Mouse (Mus musculus) cerebellum, adult 2 months (tissue): ENCODE data around the gene Ppid. TPM values are rescaled to one million over a fixed set of nuclear protein-coding genes. Genes with fewer than 3 reads are reported as not detected.

Experiments
- DNase-seq, 2 experiments: peaks; one replicate each; pipeline ENCODE4 v3.0.0; 2021
- H3K27ac ChIP-seq: fragments of 200-500 bp; 2 replicates; pipeline ENCODE4 v1.5.1; 2012; ENCODE audit warnings: low read length, control low read depth, inconsistent platforms; ENCODE audit not compliant: insufficient read depth
- H3K27me3 ChIP-seq: fragments of 200-500 bp; 2 replicates; pipeline ENCODE4 v1.6.1; 2012; ENCODE audit warnings: inconsistent platforms, mild to moderate bottlenecking, low read length, moderate library complexity; ENCODE audit not compliant: control insufficient read depth, insufficient read depth
- H3K4me1 ChIP-seq: fragments of 200-500 bp; 2 replicates; pipeline ENCODE4 v1.6.1; 2011; ENCODE audit warnings: low read length; ENCODE audit not compliant: control insufficient read depth, insufficient read depth
- H3K4me3 ChIP-seq: fragments of 200-500 bp; replicated peaks from 2 replicates; pipeline ENCODE3; 2011; ENCODE audit warnings: mild to moderate bottlenecking, low read depth, low read length, control low read depth; ENCODE audit not compliant: insufficient read depth
- CTCF ChIP-seq: fragments of 200-500 bp; IDR thresholded peaks from 2 replicates; pipeline ENCODE4 v1.5.1; 2011; ENCODE audit warnings: low read depth, mild to moderate bottlenecking, control low read depth, low read length, moderate library complexity, borderline replicate concordance; ENCODE audit not compliant: insufficient read depth
- POLR2A ChIP-seq: fragments of 200-500 bp; IDR thresholded peaks from 2 replicates; pipeline ENCODE4 v1.6.1; 2011; ENCODE audit warnings: low read length, control low read depth, borderline replicate concordance; ENCODE audit not compliant: insufficient read depth
- WGBS: fragments of 180-500 bp; shearing (Covaris S2); methylation state at CpG from one replicate; pipeline ENCODE4 v1.1.7; 2018; 5-methylcytosine and 5-hydroxymethylcytosine counted together
- polyA plus RNA-seq: library from polyadenylated mRNA; depleted of rRNA; stranded (reverse); fragments of >200 nt; gene quantifications from 2 replicates; pipeline ENCODE4 v1.2.3, GENCODE M21; 2012

Ppid gene
- polyA plus RNA-seq, 1 experiment, result 71.7 TPM

DNA sequence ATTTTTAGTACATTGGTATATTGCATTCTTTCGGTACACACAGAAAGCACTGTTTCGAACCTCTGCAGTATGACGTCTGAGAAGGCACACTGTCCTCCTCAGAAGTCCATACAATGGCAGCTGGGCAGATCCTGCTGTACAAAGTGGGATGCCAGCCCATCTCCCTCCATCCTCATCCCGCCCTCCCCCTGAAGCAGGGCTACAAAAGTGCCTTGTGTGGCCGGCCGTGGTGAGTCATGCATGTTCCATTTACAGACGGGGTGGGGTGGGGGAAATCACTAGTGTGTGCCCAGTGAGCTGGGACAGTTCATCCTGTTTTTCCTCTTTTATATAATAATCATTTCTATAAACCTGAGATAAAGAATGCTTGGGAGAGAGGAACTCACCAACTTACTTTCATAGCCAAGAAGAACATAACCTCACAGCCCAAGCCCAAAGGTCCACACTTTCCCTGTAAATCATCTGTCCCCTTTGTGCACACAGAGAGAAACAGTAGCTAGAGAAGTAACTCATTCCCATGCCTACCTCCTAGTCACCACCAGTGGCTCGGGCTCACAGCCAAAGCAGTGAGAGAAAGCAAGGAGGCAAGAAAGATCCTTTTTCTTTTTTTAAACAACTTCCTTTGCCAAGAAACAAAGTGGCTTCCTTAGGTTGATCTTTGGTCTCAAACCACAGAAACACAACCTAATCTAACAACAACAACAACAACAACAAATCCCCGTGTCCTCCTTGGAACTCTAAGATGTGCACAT, 31.9 kb upstream of the Ppid start:
- peak overlapping the region; percentile 62; the same call in 1 of the 2 replicates for H3K27ac ChIP-seq
- H3K4me3 ChIP-seq, result no peak overlapping the region
- WGBS, result 37% methylated on average over 9 of the region's 9 CpGs
- peaks cover 15% of the 10 kb centered on the region for H3K4me1 ChIP-seq
- TF ChIP-seq POLR2A, result no peak
- TF ChIP-seq CTCF, result no peak
- H3K27me3 ChIP-seq, result no peaks in the 10 kb centered on the region
- DNase-seq, result peak in 1 of 2 experiments; percentile 45

DNA sequence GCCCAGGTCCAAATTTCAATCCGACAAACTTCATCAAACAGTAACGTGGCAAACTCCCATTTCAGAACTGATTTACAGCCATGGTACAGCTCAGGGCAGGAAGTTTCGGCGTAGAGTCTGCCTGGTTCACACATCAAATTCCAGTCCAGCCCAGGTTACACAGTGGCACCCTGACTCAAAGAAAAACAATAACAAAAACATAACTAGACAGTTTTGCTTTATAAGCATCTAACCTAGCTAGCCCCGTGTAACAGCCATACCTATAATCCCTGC, 31.4 kb upstream of the Ppid start:
- no peaks in the 10 kb centered on the region for H3K27me3 ChIP-seq
- no peak overlapping the region for H3K4me3 ChIP-seq
- DNase-seq, result no peak
- TF ChIP-seq POLR2A (no peak), CTCF (no peak)
- 69% methylated on average over 5 of the region's 5 CpGs for WGBS
- 0 out of 2 replicates have a peak overlapping the region, but pooled peaks have one; percentile 40 for H3K27ac ChIP-seq
- H3K4me1 ChIP-seq, result peaks cover 16% of the 10 kb centered on the region

DNA sequence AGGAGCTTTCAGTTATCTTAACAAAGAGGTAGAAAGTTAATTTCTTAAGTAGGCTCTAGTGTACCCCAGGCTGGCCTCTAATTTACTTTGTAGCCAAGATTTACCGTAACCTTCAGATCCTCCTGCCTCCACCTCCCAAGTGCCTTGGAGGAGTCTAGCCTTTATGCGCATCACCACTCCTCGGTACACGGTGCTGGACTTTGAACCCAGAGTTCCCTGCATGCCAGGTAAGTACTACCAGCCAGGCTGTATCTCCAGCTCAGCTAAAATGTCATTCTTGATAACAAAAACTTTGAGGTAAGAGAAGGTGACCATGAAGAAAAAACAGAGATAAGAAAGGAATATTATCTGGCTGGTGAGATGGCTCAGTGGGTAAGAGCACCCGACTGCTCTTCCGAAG, 30.6 kb upstream of the Ppid start:
- TF ChIP-seq CTCF, result no peak
- no peak for TF ChIP-seq POLR2A
- no peak overlapping the region for H3K27ac ChIP-seq
- H3K4me1 ChIP-seq, result peaks cover 24% of the 10 kb centered on the region
- no peak overlapping the region for H3K4me3 ChIP-seq
- 95% methylated on average over 6 of the region's 6 CpGs for WGBS
- DNase-seq, result no peak
- H3K27me3 ChIP-seq, result no peaks in the 10 kb centered on the region

DNA sequence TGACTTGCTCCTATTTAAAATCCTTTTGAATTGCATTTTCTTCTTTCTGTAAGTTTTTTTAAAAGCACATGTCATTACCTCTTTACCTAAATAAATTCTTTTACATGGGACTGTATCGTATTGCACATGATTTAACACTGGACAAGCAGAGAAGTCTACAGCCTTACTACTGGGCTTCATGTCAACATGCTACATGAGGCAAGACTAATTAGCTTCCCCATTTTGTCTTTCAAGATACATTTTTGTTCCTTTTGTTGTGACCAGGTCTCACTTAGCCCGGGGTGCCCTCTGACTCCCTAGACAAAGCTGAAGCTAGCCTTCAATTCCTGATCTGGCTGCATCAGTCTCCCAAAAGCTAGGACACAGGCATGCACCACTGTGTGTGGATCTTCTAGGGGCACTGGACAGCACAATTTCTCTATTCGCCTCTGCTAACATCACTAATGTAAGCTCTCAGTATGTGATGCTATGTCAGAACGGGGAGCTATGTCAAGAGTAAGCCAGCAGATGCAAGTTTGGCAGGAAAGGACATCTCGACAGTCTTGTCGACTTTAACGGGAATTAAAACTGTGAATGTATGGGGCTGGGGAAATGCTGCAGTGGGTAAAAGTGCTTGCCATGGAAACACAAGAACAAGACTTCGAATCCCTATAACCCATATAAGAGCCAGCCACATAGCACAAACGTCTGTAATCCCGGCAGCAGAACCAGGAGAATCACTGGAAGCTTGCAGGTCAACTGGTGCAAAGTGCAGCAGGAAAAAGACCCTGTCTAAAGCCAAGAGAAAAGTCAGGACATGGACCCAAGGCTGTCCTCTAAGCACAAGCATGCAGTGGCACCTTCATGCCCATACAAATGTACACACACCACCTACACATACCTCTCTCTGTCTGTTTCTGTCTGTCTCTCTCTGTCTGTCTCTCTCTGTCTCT, 29.1 kb upstream of the Ppid start:
- DNase-seq, result no peak
- Histone ChIP-seq H3K4me3 (no peak overlapping the region), H3K4me1 (peaks cover 27% of the 10 kb centered on the region), H3K27ac (peak overlapping the region; percentile 27; the same call in 1 of the 2 replicates), H3K27me3 (no peaks in the 10 kb centered on the region)
- 46% methylated on average over 10 of the region's 10 CpGs for WGBS
- no peak for TF ChIP-seq POLR2A
- no peak for TF ChIP-seq CTCF

DNA sequence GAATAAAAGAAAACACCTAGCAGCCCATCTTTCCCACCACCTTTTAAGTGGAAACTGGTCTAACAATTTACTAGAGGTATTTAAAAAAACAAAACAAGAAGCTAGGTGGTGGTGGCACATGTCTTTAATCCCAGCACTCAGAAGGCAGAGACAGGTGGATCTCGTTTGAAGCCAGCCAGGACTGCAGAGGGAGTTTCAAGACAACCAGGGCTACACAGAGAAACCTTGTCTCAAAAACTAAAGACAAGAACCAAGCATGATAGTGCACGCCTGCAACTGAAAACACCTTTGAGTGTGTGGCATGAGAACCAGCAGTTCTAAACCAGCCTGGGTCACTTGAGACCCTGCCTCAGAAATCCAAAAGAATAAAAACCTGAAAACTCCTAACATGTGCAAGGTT, 27.6 kb upstream of the Ppid start:
- peaks cover 27% of the 10 kb centered on the region for H3K4me1 ChIP-seq
- TF ChIP-seq POLR2A, result no peak
- TF ChIP-seq CTCF, result no peak
- no peak for DNase-seq
- no peak overlapping the region for H3K4me3 ChIP-seq
- H3K27me3 ChIP-seq, result no peaks in the 10 kb centered on the region
- no peak overlapping the region for H3K27ac ChIP-seq
- WGBS, result 68% methylated on average over 2 of the region's 2 CpGs

DNA sequence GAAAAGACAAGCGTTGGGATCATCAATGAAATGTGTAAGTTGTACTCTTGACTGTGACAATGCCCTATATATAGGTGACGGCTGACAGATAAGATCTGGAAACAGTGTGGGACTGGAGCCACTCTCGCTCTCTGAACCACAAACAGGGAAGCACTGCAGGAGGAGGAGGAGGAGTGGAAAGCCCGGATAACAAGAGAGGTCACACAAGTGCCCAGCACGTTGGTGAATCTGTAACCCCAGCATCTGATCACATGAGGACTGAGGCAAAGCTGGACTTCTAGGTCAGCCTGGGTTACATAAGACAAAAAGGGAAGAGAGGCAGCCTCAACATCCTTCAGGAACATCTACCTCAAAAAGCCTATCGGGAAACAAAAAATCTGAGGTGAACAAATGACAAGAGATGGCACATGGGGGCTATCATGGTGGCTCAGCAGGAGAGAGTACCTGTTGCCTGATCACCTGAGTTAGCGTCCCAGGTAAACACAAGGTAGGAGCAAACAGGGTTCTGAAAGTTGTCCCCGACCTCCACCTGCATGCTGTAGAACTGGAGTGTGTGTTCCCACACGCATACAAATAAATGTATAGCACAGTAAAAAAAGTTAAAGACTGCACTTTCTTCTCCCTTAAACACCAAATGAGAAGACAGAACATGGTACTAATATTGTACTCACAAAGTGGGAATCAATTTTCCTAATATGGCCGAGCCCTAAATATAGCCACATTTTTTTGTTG, 26.1 kb upstream of the Ppid start:
- H3K27me3 ChIP-seq, result no peaks in the 10 kb centered on the region
- no peak overlapping the region for H3K27ac ChIP-seq
- peak in 1 of 2 experiments; percentile 32 for DNase-seq
- TF ChIP-seq POLR2A, result no peak
- no peak for TF ChIP-seq CTCF
- H3K4me1 ChIP-seq, result peaks cover 20% of the 10 kb centered on the region; the same call in 1 of the 2 replicates
- WGBS, result 64% methylated on average over 10 of the region's 10 CpGs
- H3K4me3 ChIP-seq, result peak overlapping the region; percentile 14
